In genomic region chr2:52918094-52918493, GRCm38 (mm10) we compare ENCODE assay signal across 19 mouse cellular contexts.
A peak's percentile ranks its signal among the peaks of the same experiment; 100 is the strongest.
DNase-seq lines count a peak whose midpoint lies in the region; ATAC-seq and TF ChIP-seq lines count a peak whose summit lies in the region.
"Had no signal": no experiment of that assay in that cellular context is flagged by ENCODE, and none has a peak within 500 bp of the region (broad histone marks: within the 10 kb centered on the region; RNA-seq: fewer than 3 reads in every experiment).

No protein-coding gene starts in this region.

- no peak for DNase-seq in heart, embryonic 10.5 days (ENCODE audit: low spot score)
- no peak for DNase-seq in heart, postnatal 4 days
- peak; percentile 71 for DNase-seq in kidney, postnatal 0 days (ENCODE audit: low spot score)
- no peak for DNase-seq in kidney, adult 18-20 months
- DNase-seq in 3T3-L1 (ENCODE audit: low read depth, low spot score) (peak; percentile 61), MN1 (ENCODE audit: low spot score) (peak; percentile 27)
- DNase-seq in left cerebral cortex, adult 2 months (ENCODE audit: extremely low spot score in 1 of 2, low spot score in 2 of 2), result no peak
- DNase-seq: adrenal gland, postnatal 10 days; cerebellum, adult 8-10 months; kidney, postnatal 4 days; right cerebral cortex, postnatal 25 days had no signal

- no peak overlapping the region for H3K4me3 ChIP-seq in heart, embryonic 10.5 days
- no peak overlapping the region for H3K4me3 ChIP-seq in kidney, postnatal 0 days (replicated peaks; ENCODE audit: low read depth, low read length)
- no peak overlapping the region for H3K4me3 ChIP-seq in left cerebral cortex, adult 2 months
- H3K4me3 ChIP-seq: embryonic facial prominence, embryonic 12.5 days; hindbrain, embryonic 12.5 days; lung, embryonic 15.5 days; midbrain, embryonic 10.5 days had no signal

- H3K9me3 ChIP-seq in heart, embryonic 10.5 days, result no peaks in the 10 kb centered on the region
- no peaks in the 10 kb centered on the region for H3K9me3 ChIP-seq in kidney, postnatal 0 days (replicated peaks; ENCODE audit: low read length)
- H3K9me3 ChIP-seq: embryonic facial prominence, embryonic 12.5 days; G1E; hindbrain, embryonic 12.5 days; lung, embryonic 15.5 days; midbrain, embryonic 10.5 days had no signal

- WGBS in heart, embryonic 10.5 days, result 63% methylated on average over 5 of the region's 5 CpGs
- 56% methylated on average over 5 of the region's 5 CpGs for WGBS in kidney, postnatal 0 days

- intact Hi-C loops in left cerebral cortex, adult 2 months (cut with DNase I), result no loop called here

- no peaks in the 10 kb centered on the region for H3K27me3 ChIP-seq in heart, embryonic 10.5 days (ENCODE audit: insufficient read depth, poor library complexity, severe bottlenecking)
- no peaks in the 10 kb centered on the region for H3K27me3 ChIP-seq in kidney, postnatal 0 days (ENCODE audit: insufficient read depth, low read length)
- H3K27me3 ChIP-seq: embryonic facial prominence, embryonic 12.5 days; hindbrain, embryonic 12.5 days; lung, embryonic 15.5 days had no signal

- no peak overlapping the region for H3K9ac ChIP-seq in kidney, postnatal 0 days (ENCODE audit: low read depth, low read length)
- H3K9ac ChIP-seq: embryonic facial prominence, embryonic 12.5 days; hindbrain, embryonic 12.5 days; lung, embryonic 15.5 days had no signal

- H3K4me1 ChIP-seq in heart, embryonic 10.5 days, result peaks cover 4% of the 10 kb centered on the region; the same call in 1 of the 2 replicates
- H3K4me1 ChIP-seq in kidney, postnatal 0 days (replicated peaks; ENCODE audit: insufficient read depth, low read length), result peaks cover 5% of the 10 kb centered on the region; the same call in 1 of the 2 replicates
- H3K4me1 ChIP-seq: lung, embryonic 15.5 days had no signal

- TF ChIP-seq CTCF in kidney, postnatal 0 days (IDR thresholded peaks at IDR 0.05; ENCODE audit: low read depth), result no peak
- no peak for TF ChIP-seq CTCF in left cerebral cortex, adult 2 months (IDR thresholded peaks at IDR 0.05)

- no peak overlapping the region for H3K4me2 ChIP-seq in kidney, postnatal 0 days (ENCODE audit: low read length)
- H3K4me2 ChIP-seq: embryonic facial prominence, embryonic 12.5 days; hindbrain, embryonic 12.5 days; lung, embryonic 15.5 days had no signal

- no peak for ATAC-seq in kidney, postnatal 0 days (replicated peaks; ENCODE audit: low FRiP score, low read depth)
- ATAC-seq: CD4-positive, CD25-positive, alpha-beta regulatory T cell, adult 4 months; inflammation-experienced regulatory T-cells, adult 6 months had no signal

- 0 out of 2 replicates have a peak overlapping the region, but pooled peaks have one; percentile 29 for H3K27ac ChIP-seq in heart, embryonic 10.5 days
- H3K27ac ChIP-seq in kidney, postnatal 0 days, result no peak overlapping the region
- no peak overlapping the region for H3K27ac ChIP-seq in left cerebral cortex, adult 2 months
- H3K27ac ChIP-seq: embryonic facial prominence, embryonic 12.5 days; hindbrain, embryonic 12.5 days; lung, embryonic 15.5 days; midbrain, embryonic 10.5 days; stomach, postnatal 0 days had no signal

- H3K36me3 ChIP-seq in heart, embryonic 10.5 days, result no peaks in the 10 kb centered on the region
- no peaks in the 10 kb centered on the region for H3K36me3 ChIP-seq in kidney, postnatal 0 days (ENCODE audit: insufficient read depth, low read length)
- H3K36me3 ChIP-seq: embryonic facial prominence, embryonic 12.5 days; G1E; hindbrain, embryonic 12.5 days; lung, embryonic 15.5 days; midbrain, embryonic 10.5 days had no signal

Comparison
In these comparisons a context has a peak if more than half of its experiments do, and no peak if none do; other contexts are left out.
1. DNase-seq: peak in kidney, postnatal 0 days (single experiment), 3T3-L1 (single experiment) and MN1 (single experiment); none in heart, embryonic 10.5 days (single experiment), heart, postnatal 4 days (single experiment), kidney, adult 18-20 months (single experiment) and left cerebral cortex, adult 2 months (0 of 2).